Mouse (Mus musculus): ENCODE results near the gene Otub2. TPM values are rescaled to one million over a fixed set of nuclear protein-coding genes. Genes with fewer than 3 reads are reported as not detected.
A peak's percentile ranks its signal among the peaks of the same experiment; 100 is the strongest.

Otub2 gene
- polyA plus RNA-seq, 1 experiment from 2014 or later: 15.6 TPM

DNA sequence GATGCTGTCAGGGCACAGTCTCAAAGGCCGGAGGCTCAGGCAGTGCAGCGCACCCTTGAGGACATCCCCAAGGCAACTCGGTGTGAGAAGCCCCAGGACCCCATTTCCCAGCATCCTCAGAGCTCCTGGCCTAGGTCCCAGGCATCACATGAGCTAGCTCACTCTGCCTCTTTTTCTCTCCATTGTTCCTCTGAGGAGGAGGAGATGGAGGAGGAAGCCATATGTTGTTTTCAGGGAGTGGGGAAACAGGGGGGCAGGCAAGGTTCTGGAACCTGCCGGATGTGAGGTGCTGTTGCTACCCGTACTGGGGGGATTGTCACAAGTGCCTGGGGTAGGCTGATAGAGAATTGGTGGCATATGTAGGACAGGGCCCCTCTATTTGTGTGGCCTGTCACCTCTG, 12.4 kb upstream of the Otub2 start:
- Histone ChIP-seq H3K9ac (replicated peaks) (no peak overlapping the region), H3K27me3 (no peaks in the 10 kb centered on the region; the same call in 1 of the 2 replicates), H3K4me1 (no peaks in the 10 kb centered on the region), H3K4me3 (no peak overlapping the region), H3K4me2 (replicated peaks) (no peak overlapping the region), H3K9me3 (no peaks in the 10 kb centered on the region), H3K36me3 (no peaks in the 10 kb centered on the region), H3K27ac (replicated peaks) (no peak overlapping the region)
- WGBS: 70% methylated on average over 5 of the region's 5 CpGs
- ATAC-seq (ENCODE audit: low FRiP score, low read depth): no peak

- no peaks in the 10 kb centered on the region for H3K4me1 ChIP-seq
- no peaks in the 10 kb centered on the region for H3K9me3 ChIP-seq
- H3K4me2 ChIP-seq (replicated peaks): no peak overlapping the region
- no peaks in the 10 kb centered on the region for H3K36me3 ChIP-seq
- no peak overlapping the region for H3K4me3 ChIP-seq
- H3K27me3 ChIP-seq: no peaks in the 10 kb centered on the region; the same call in 1 of the 2 replicates
- no peak overlapping the region for H3K9ac ChIP-seq (replicated peaks)
- WGBS: 69% methylated on average over 4 of the region's 4 CpGs
- no peak overlapping the region for H3K27ac ChIP-seq (replicated peaks)
- ATAC-seq (ENCODE audit: low FRiP score, low read depth): no peak
Observed at GRCm38 (mm10) chr12:103376774-103377173, 11.7 kb upstream of the Otub2 start.

DNA sequence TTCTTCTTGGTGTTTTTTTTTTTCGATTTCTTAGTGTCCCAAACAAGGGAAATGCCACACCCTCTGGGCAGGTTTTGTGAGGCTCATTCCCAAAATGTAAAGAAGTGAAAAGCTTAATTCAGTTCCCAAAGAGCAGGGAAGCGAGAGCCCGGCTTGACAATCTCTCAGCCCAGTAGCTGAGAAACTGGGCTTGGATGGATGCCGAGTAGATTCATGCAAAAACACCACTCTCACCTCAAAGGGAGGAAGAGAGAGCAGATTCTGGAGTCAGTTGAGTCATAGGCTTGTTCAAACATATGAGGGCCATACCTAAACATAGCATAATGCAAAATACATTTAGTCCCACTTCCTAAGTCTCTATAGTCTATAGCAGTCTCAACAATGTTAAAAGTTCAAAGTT, 8.3 kb upstream of the Otub2 start:
- H3K27ac ChIP-seq (replicated peaks): no peak overlapping the region
- 88% methylated on average over 4 of the region's 4 CpGs for WGBS
- H3K9ac ChIP-seq (replicated peaks): no peak overlapping the region
- no peaks in the 10 kb centered on the region for H3K36me3 ChIP-seq
- H3K4me2 ChIP-seq (replicated peaks): no peak overlapping the region
- ATAC-seq (ENCODE audit: low FRiP score, low read depth): no peak
- H3K4me1 ChIP-seq: no peaks in the 10 kb centered on the region
- H3K4me3 ChIP-seq: no peak overlapping the region
- H3K9me3 ChIP-seq: no peaks in the 10 kb centered on the region
- H3K27me3 ChIP-seq: 0 out of 2 replicates have a peak, but pooled peaks cover 3% of the 10 kb centered on the region

GRCm38 (mm10) chr12:103389348-103389727, 856 bp downstream of the Otub2 start:
- Histone ChIP-seq H3K4me2 (replicated peaks) (peak overlapping the region; percentile 82), H3K9me3 (no peaks in the 10 kb centered on the region), H3K4me3 (peak overlapping the region; percentile 81), H3K9ac (replicated peaks) (peak overlapping the region; percentile 89), H3K4me1 (peaks cover 6% of the 10 kb centered on the region), H3K36me3 (no peaks in the 10 kb centered on the region), H3K27ac (replicated peaks) (no peak overlapping the region), H3K27me3 (no peaks in the 10 kb centered on the region)
- ATAC-seq (ENCODE audit: low FRiP score, low read depth): no peak
- 56% methylated on average over 2 of the region's 2 CpGs for WGBS

GRCm38 (mm10) chr12:103389982-103390381, 1.5 kb downstream of the Otub2 start:
- H3K9ac ChIP-seq (replicated peaks): no peak overlapping the region
- no peaks in the 10 kb centered on the region for H3K36me3 ChIP-seq
- H3K4me2 ChIP-seq (replicated peaks): no peak overlapping the region
- H3K4me3 ChIP-seq: no peak overlapping the region
- 74% methylated on average over 4 of the region's 4 CpGs for WGBS
- H3K9me3 ChIP-seq: no peaks in the 10 kb centered on the region
- no peaks in the 10 kb centered on the region for H3K27me3 ChIP-seq
- H3K4me1 ChIP-seq: peaks cover 6% of the 10 kb centered on the region
- no peak for ATAC-seq (ENCODE audit: low FRiP score, low read depth)
- no peak overlapping the region for H3K27ac ChIP-seq (replicated peaks)

DNA sequence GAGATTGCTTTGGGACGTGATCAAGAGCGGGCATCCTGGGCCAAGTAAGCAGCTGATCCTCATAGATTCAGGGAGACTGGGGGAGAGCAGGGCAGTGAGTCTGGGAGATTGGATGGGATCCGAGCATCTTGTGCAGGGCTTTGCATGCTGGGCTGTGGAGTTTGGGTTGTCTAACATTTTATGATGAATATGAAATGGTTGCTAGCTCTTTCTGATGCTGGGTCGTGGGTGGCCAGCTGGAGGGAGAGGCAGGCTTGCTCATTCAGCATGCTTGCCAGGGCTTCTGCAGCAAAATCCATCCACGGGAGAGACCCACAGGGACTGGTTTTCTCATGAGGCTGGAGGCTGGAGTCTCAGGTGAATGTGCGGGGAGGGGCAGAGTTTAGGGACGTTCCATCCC, 2.6 kb downstream of the Otub2 start:
- peaks cover 6% of the 10 kb centered on the region for H3K4me1 ChIP-seq
- H3K4me3 ChIP-seq: no peak overlapping the region
- no peak overlapping the region for H3K9ac ChIP-seq (replicated peaks)
- ATAC-seq (ENCODE audit: low FRiP score, low read depth): no peak
- H3K4me2 ChIP-seq (replicated peaks): no peak overlapping the region
- WGBS: 93% methylated on average over 7 of the region's 7 CpGs
- no peaks in the 10 kb centered on the region for H3K27me3 ChIP-seq
- H3K27ac ChIP-seq (replicated peaks): no peak overlapping the region
- H3K36me3 ChIP-seq: no peaks in the 10 kb centered on the region
- no peaks in the 10 kb centered on the region for H3K9me3 ChIP-seq

- Histone ChIP-seq H3K4me3 (no peak overlapping the region), H3K27me3 (no peaks in the 10 kb centered on the region), H3K36me3 (no peaks in the 10 kb centered on the region), H3K9ac (replicated peaks) (no peak overlapping the region), H3K4me1 (peaks cover 6% of the 10 kb centered on the region), H3K27ac (replicated peaks) (no peak overlapping the region), H3K4me2 (replicated peaks) (no peak overlapping the region), H3K9me3 (no peaks in the 10 kb centered on the region)
- no peak for ATAC-seq (ENCODE audit: low FRiP score, low read depth)
- WGBS: 42% methylated on average over 6 of the region's 6 CpGs
Observed at GRCm38 (mm10) chr12:103393528-103393927, 5.0 kb downstream of the Otub2 start.

DNA sequence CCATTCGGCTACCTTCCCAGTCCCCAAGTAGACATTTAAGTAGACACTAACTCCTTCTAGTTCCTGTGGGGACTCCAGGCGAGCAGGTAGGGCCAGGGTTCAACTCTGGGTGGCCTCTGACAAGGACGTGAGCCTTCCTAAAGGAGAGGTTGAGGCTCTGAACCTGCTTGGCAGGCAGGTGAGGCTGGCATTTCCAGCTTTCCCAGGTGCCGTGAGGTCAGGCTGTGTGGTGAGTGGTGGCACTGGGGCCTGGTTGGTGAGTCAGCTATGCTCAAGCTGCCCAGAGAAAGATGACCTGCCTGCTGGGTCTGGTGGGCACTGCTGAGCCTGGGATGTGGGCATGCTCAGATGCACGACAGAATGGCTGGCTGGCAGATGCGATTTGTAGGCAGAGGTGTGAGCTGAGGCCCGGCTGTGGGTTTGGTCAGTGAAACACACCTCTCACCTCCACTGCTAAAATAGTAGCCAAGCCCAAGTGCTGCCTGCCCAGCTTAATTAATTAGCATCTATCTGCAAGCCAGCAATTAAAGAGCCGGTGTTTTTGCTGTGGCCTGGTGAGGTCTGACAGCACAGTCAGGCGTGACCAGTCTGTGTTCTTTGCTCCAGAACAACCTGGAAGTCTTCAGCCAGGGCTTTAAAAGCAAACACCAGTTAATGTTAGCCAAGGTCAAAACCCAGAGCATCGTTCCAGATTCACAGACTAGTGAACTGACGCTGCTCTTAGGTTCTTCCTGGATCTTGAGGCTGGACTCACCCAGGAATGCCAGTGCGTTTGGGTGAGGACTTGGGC, 7.2 kb downstream of the Otub2 start:
- Histone ChIP-seq H3K9me3 (no peaks in the 10 kb centered on the region), H3K27ac (replicated peaks) (no peak overlapping the region), H3K27me3 (no peaks in the 10 kb centered on the region), H3K4me3 (no peak overlapping the region), H3K4me1 (no peaks in the 10 kb centered on the region; the same call in 1 of the 2 replicates), H3K4me2 (replicated peaks) (no peak overlapping the region), H3K9ac (replicated peaks) (no peak overlapping the region), H3K36me3 (no peaks in the 10 kb centered on the region)
- ATAC-seq (ENCODE audit: low FRiP score, low read depth): no peak
- 86% methylated on average over 12 of the region's 12 CpGs for WGBS

DNA sequence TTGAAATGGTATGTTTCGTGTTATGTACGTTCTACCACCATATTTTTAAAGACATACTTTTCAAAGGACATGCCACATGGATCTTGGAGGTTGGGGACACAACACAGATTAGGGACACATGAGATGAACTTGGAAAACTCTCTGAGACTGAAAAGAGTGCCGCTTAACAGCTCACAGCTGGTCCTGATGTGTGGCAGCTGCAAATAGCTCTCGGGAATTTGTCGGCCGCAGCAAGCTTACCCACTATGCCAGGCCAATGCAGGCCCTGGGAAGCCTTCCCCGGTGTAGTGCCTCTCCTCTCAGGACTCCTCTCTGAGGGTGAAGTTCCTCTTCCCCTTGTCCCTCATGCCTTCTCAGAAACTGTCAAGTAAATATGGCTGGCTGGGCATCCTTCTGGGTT, 8.3 kb downstream of the Otub2 start:
- no peaks in the 10 kb centered on the region; the same call in 1 of the 2 replicates for H3K4me1 ChIP-seq
- 87% methylated on average over 7 of the region's 7 CpGs for WGBS
- H3K9me3 ChIP-seq: no peaks in the 10 kb centered on the region
- H3K9ac ChIP-seq (replicated peaks): no peak overlapping the region
- no peak overlapping the region for H3K27ac ChIP-seq (replicated peaks)
- no peak for ATAC-seq (ENCODE audit: low FRiP score, low read depth)
- no peak overlapping the region for H3K4me3 ChIP-seq
- H3K27me3 ChIP-seq: no peaks in the 10 kb centered on the region
- no peak overlapping the region for H3K4me2 ChIP-seq (replicated peaks)
- H3K36me3 ChIP-seq: peaks cover 9% of the 10 kb centered on the region; the same call in 1 of the 2 replicates

DNA sequence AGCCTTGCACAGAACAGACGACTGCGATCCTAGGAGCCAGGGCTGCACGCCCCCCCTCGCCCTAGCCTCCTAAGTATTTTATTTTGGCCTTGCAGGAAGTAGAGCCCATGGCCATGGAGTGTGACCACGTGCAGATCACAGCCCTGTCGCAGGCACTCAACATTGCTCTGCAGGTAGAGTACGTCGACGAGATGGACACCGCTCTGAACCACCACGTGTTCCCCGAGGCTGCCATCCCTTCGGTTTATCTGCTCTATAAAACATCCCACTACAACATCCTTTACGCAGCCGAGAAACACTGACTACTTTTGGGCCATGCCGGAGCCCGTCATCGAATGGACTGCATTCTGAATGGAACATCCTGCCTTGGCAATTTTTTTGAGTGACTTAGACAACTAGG, 15.6 kb downstream of the Otub2 start:
- 89% methylated on average over 18 of the region's 18 CpGs for WGBS
- no peak overlapping the region for H3K9ac ChIP-seq (replicated peaks)
- H3K27me3 ChIP-seq: no peaks in the 10 kb centered on the region
- no peak overlapping the region for H3K4me2 ChIP-seq (replicated peaks)
- no peak overlapping the region for H3K4me3 ChIP-seq
- no peaks in the 10 kb centered on the region for H3K9me3 ChIP-seq
- H3K36me3 ChIP-seq: peaks cover 65% of the 10 kb centered on the region
- ATAC-seq (ENCODE audit: low FRiP score, low read depth): no peak
- no peak overlapping the region for H3K27ac ChIP-seq (replicated peaks)
- no peaks in the 10 kb centered on the region for H3K4me1 ChIP-seq

DNA sequence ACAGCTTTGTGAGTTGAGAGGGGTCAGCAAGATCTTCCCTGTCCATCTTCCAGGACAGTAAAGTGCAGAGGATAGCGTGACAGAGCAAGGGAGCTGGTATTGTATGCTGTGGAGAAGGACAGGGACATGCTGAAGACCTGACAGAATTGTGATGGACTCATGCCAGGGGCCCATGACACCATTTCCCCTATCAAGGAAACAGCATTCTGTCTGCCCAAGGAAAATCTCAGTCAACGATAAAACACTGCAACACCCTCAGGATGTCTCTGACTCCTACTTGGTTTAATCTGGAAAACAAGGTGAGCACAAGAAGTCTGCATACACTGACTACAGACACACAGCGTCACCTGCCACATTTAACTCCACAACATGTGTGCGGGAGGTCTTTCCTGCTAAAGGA, 19.2 kb downstream of the Otub2 start, which contains the start of gene 9330161L09Rik:
TSS of gene 9330161L09Rik (minus strand) at position 101 of the 400 bp plus-strand sequence.
- Histone ChIP-seq H3K4me2 (replicated peaks) (no peak within 1 kb of the TSS), H3K9me3 (no peaks in the 10 kb centered on the region), H3K27ac (replicated peaks) (no peak within 1 kb of the TSS), H3K27me3 (no peaks in the 10 kb centered on the region), H3K4me1 (no peaks in the 10 kb centered on the region), H3K36me3 (peaks cover 89% of the 10 kb centered on the region), H3K4me3 (no peak within 1 kb of the TSS), H3K9ac (replicated peaks) (no peak within 1 kb of the TSS)
- WGBS: 97% methylated on average over 4 of the region's 4 CpGs
- no peak for ATAC-seq (ENCODE audit: low FRiP score, low read depth)

- Histone ChIP-seq H3K9me3 (no peaks in the 10 kb centered on the region), H3K4me1 (no peaks in the 10 kb centered on the region), H3K4me2 (replicated peaks) (no peak overlapping the region), H3K27ac (replicated peaks) (no peak overlapping the region), H3K27me3 (no peaks in the 10 kb centered on the region), H3K4me3 (no peak overlapping the region), H3K36me3 (peaks cover 91% of the 10 kb centered on the region), H3K9ac (replicated peaks) (no peak overlapping the region)
- no peak for ATAC-seq (ENCODE audit: low FRiP score, low read depth)
- WGBS: 94% methylated on average over 10 of the region's 10 CpGs
Observed at GRCm38 (mm10) chr12:103408144-103408543, 19.7 kb downstream of the Otub2 start.

All from midbrain, embryonic 12.5 days (tissue).